Mouse (Mus musculus): ENCODE measurements around the gene Prtg. TPM values are rescaled to one million over a fixed set of nuclear protein-coding genes. Genes with fewer than 3 reads are reported as not detected.

The Prtg gene
- polyA plus RNA-seq, 1 experiment from 2014 or later, result 2.3 TPM

DNA sequence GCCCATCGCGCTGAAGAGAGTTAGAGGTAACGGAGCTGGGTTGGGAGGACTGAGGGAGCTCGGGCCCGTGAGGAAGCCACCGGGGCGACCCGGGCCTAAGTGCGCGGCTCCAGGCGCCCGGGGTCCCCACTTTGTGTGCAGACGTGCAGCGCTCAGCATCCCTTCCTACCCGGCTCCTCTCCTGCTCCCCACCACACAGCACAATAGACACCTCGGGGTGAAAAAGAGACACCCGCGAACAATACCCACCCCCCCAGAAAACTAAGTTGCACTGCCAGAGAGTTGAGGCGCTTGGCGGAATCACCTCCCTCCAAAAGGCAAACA is 119.2 kb downstream of the Prtg start:
- Histone ChIP-seq H3K9me3 (no peaks in the 10 kb centered on the region), H3K4me3 (peak overlapping the region; percentile 90), H3K4me2 (replicated peaks) (peak overlapping the region; percentile 95), H3K27ac (replicated peaks) (peak overlapping the region; percentile 82), H3K4me1 (peaks cover 27% of the 10 kb centered on the region), H3K9ac (replicated peaks) (peak overlapping the region; percentile 91), H3K36me3 (0 out of 2 replicates have a peak, but pooled peaks cover 3% of the 10 kb centered on the region), H3K27me3 (peaks cover 17% of the 10 kb centered on the region)
- ATAC-seq (ENCODE audit: low FRiP score, low read depth), result peak; percentile 67
- 2% methylated on average over 20 of the region's 20 CpGs for WGBS

DNA sequence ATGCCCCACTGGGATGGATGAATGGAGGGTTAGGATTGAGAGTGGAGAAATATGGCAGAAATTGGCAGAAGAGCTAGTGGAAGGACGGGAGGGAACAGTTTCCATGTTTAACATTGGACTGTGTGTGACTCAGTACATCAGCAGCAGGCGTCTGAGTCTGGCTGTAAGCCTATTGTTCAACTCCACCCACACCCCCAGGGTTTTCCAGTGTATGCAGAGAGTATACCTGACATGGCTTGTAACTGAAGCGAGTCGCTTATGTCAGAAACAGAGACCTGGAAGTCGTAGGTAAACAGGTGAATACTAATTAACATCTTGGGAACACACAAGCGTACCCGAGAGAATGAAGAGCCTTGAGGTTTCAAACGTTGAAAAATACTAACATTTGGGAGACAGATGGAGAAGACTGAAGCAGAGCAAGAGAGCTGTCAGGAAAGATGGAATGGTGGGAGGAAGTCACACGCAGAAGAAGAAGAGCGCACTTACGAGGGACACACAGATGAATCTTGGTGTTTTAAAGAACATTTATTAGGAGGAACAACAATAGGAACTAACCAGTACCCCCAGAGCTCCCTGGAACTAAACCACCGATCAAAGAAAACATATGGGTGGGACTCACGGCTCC is 124.6 kb downstream of the Prtg start:
- H3K27me3 ChIP-seq, result no peaks in the 10 kb centered on the region; the same call in 1 of the 2 replicates
- H3K9me3 ChIP-seq, result 0 out of 2 replicates have a peak, but pooled peaks cover 3% of the 10 kb centered on the region
- peaks cover 13% of the 10 kb centered on the region; the same call in 1 of the 2 replicates for H3K36me3 ChIP-seq
- H3K4me1 ChIP-seq, result peaks cover 20% of the 10 kb centered on the region
- no peak overlapping the region for H3K4me3 ChIP-seq
- H3K4me2 ChIP-seq (replicated peaks), result no peak overlapping the region
- ATAC-seq (ENCODE audit: low FRiP score, low read depth), result no peak
- H3K9ac ChIP-seq (replicated peaks), result no peak overlapping the region
- WGBS, result 86% methylated on average over 13 of the region's 13 CpGs
- H3K27ac ChIP-seq (replicated peaks), result no peak overlapping the region

DNA sequence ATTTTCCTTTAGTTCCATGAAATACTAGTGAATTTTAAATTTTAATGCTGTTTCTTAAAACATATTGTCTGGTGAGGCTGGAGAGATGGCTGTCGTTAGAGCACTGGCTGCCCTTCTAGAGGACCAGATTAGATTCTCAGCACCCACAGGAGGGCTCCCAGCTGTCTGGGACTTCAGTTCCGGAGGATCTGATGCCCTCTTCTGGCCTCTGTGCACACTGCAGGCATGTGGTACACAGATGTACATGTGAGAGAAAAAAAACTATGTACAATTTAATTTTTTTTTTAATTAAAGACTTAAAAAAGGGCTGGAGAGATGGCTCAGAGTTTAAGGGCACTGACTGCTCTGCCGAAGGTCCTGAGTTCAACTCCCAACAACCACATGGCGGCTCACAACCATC is 128.6 kb downstream of the Prtg start:
- Histone ChIP-seq H3K9ac (replicated peaks) (no peak overlapping the region), H3K27me3 (no peaks in the 10 kb centered on the region), H3K36me3 (peaks cover 9% of the 10 kb centered on the region; the same call in 1 of the 2 replicates), H3K27ac (replicated peaks) (no peak overlapping the region), H3K4me1 (no peaks in the 10 kb centered on the region), H3K4me2 (replicated peaks) (no peak overlapping the region), H3K9me3 (0 out of 2 replicates have a peak, but pooled peaks cover 3% of the 10 kb centered on the region), H3K4me3 (no peak overlapping the region)
- no peak for ATAC-seq (ENCODE audit: low FRiP score, low read depth)
- WGBS, result 86% methylated on average over 4 of the region's 4 CpGs

DNA sequence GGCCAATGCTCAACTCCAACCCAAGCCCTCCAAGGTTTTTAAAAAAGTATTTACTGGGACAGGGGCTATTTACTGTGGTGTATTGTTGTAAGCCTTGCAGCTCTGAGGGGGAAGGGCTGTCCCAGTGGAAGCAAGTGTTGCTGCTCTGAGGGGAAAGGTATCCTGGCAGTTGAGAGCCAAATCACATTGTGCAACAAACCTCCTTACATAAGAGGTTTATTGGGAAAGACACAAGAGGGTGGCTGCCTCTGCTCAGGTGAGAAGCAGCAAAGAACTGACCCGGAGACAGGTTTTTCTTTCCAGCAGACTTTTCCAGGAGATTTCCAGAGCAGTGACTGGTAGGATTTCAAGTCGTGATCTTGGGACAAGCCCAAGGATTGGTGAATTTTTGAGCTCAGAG is 129.6 kb downstream of the Prtg start:
- no peak overlapping the region for H3K9ac ChIP-seq (replicated peaks)
- H3K27me3 ChIP-seq, result no peaks in the 10 kb centered on the region
- H3K27ac ChIP-seq (replicated peaks), result no peak overlapping the region
- ATAC-seq (ENCODE audit: low FRiP score, low read depth), result no peak
- no peak overlapping the region for H3K4me2 ChIP-seq (replicated peaks)
- H3K4me1 ChIP-seq, result no peaks in the 10 kb centered on the region
- H3K36me3 ChIP-seq, result peaks cover 9% of the 10 kb centered on the region; the same call in 1 of the 2 replicates
- 74% methylated on average over 2 of the region's 2 CpGs for WGBS
- no peak overlapping the region for H3K4me3 ChIP-seq
- 0 out of 2 replicates have a peak, but pooled peaks cover 3% of the 10 kb centered on the region for H3K9me3 ChIP-seq

DNA sequence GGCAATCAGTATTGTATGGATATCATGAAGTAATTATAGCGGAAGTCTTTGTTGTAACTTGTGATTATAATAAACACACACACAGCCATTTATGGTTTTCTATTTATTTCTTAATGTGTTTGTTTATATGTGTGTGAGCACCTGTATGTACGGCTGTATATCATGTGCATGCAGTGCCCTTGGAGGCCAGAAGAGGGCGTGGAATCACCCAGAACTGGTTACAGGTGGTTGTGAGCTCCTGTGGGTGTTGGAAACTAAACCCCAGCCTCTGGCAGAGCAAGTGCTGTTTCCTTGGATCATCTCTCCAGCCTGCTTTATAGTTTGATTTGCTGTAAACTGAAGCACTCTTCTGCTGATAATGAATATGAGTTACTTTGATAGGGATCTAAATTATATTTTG is 136.8 kb downstream of the Prtg start:
- H3K27me3 ChIP-seq, result no peaks in the 10 kb centered on the region
- H3K9ac ChIP-seq (replicated peaks), result no peak overlapping the region
- no peak for ATAC-seq (ENCODE audit: low FRiP score, low read depth)
- WGBS, result 66% methylated on average over 3 of the region's 3 CpGs
- H3K27ac ChIP-seq (replicated peaks), result no peak overlapping the region
- H3K4me3 ChIP-seq, result no peak overlapping the region
- no peak overlapping the region for H3K4me2 ChIP-seq (replicated peaks)
- no peaks in the 10 kb centered on the region for H3K9me3 ChIP-seq
- H3K4me1 ChIP-seq, result no peaks in the 10 kb centered on the region
- H3K36me3 ChIP-seq, result peaks cover 36% of the 10 kb centered on the region

DNA sequence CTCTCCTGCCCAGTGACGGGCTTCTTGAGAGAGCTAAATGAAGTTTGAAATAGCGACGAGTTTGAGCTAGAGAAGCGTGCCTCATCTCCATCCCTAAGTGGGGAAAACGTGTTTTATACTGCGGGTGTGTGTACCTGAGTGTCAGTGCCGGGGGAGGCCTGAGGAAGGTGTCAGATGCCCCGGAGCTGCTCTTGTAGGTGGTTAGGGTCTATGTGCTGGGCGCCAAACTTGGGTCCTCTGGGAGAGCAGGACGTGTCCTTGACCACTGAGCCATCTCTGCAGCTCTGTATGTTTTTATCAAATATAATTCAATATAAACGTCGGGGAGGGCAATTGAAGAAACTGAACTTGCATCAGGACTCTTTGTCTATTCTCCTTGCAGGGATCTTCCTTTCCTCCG is 137.6 kb downstream of the Prtg start:
- Histone ChIP-seq H3K27me3 (no peaks in the 10 kb centered on the region), H3K4me3 (no peak overlapping the region), H3K9ac (replicated peaks) (no peak overlapping the region), H3K9me3 (no peaks in the 10 kb centered on the region), H3K4me1 (no peaks in the 10 kb centered on the region), H3K4me2 (replicated peaks) (no peak overlapping the region), H3K27ac (replicated peaks) (no peak overlapping the region), H3K36me3 (peaks cover 36% of the 10 kb centered on the region)
- no peak for ATAC-seq (ENCODE audit: low FRiP score, low read depth)
- 95% methylated on average over 13 of the region's 13 CpGs for WGBS

DNA sequence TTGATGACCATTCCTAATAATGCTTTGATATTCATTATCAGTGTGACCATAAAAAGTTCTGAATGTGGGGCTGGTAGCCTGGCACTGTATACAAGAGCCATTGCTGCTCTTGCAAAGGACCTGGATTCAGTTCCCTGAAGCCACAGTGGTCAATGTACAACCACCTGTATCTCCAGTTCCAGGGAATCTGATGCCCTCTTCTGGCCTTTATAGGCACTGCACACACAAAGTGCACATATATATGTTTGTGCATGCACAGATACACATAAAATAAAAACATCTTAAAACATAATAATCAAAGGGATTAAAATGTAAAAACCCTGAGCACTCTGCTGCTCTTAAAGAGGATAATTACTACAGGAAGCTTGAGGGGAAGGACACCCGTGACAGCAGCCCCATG is 140.3 kb downstream of the Prtg start:
- H3K27ac ChIP-seq (replicated peaks), result no peak overlapping the region
- ATAC-seq (ENCODE audit: low FRiP score, low read depth), result no peak
- H3K4me1 ChIP-seq, result no peaks in the 10 kb centered on the region
- H3K27me3 ChIP-seq, result no peaks in the 10 kb centered on the region
- 98% methylated on average over 1 of the region's 1 CpGs for WGBS
- no peaks in the 10 kb centered on the region for H3K9me3 ChIP-seq
- H3K9ac ChIP-seq (replicated peaks), result no peak overlapping the region
- no peak overlapping the region for H3K4me2 ChIP-seq (replicated peaks)
- no peak overlapping the region for H3K4me3 ChIP-seq
- peaks cover 36% of the 10 kb centered on the region for H3K36me3 ChIP-seq

DNA sequence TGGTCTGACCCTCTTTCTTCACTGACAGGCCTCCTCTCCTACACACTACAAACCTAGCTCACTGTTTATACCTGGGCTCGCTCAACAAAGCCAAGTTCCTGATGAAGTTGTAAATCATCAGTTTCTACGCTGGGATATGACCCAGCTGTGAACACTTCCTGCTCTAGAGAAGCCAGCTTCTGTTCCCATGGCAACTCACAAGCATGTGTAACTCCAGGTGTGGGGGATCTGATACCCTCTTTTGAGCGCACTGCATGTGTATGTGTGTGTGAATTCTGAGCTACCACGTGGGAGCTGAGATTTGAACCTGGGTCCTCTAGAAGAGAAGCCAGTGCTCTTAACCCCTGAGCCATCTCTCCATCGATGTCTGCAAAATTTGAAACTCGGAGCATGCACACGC is 142.9 kb downstream of the Prtg start:
- Histone ChIP-seq H3K9me3 (no peaks in the 10 kb centered on the region), H3K36me3 (peaks cover 27% of the 10 kb centered on the region), H3K27me3 (no peaks in the 10 kb centered on the region), H3K4me2 (replicated peaks) (no peak overlapping the region), H3K4me3 (no peak overlapping the region), H3K9ac (replicated peaks) (no peak overlapping the region), H3K27ac (replicated peaks) (no peak overlapping the region), H3K4me1 (no peaks in the 10 kb centered on the region)
- WGBS, result 82% methylated on average over 7 of the region's 7 CpGs
- no peak for ATAC-seq (ENCODE audit: low FRiP score, low read depth)

DNA sequence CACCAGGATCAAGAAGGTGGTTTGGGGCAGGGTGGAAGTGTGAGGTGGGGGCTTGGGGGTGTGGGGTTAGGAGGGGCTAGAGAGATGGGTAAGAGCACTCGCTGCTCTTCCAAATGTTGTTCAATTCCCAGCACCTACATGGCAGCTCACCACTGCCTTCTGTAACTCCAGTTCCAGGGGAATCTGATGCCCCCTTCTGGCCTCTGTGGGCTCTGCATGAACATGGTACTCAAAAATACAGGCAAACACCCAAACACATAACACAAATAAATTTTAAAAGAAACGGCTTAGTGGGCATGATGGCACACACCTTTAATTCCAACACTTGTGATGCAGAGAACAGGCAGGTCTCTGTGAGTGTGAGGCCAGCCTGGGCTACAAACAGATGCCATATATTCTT is 148.1 kb downstream of the Prtg start:
- 55% methylated on average over 2 of the region's 2 CpGs for WGBS
- H3K27ac ChIP-seq (replicated peaks), result no peak overlapping the region
- no peaks in the 10 kb centered on the region for H3K9me3 ChIP-seq
- no peak overlapping the region for H3K4me3 ChIP-seq
- H3K9ac ChIP-seq (replicated peaks), result no peak overlapping the region
- H3K27me3 ChIP-seq, result no peaks in the 10 kb centered on the region
- H3K4me2 ChIP-seq (replicated peaks), result no peak overlapping the region
- no peaks in the 10 kb centered on the region for H3K36me3 ChIP-seq
- no peak for ATAC-seq (ENCODE audit: low FRiP score, low read depth)
- H3K4me1 ChIP-seq, result peaks cover 10% of the 10 kb centered on the region

DNA sequence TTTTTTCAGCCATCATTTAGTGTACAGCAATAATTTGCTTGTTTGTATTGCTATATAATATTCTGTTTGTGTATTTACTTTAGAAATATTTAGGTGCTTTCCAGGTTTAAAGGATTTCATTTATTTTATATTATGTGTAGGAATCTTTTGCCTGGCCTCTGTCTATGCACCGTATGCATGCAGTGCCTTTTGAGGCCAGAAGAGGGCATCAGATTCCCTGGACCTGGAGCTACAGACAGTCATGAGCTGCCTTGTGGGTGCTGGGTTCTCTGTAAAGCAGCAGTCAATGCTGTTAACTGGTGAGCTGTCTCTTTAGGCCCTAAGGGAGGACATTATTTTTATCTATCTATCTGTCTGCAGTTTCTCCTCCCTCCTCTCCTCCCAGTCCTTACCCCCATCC is 148.9 kb downstream of the Prtg start:
- Histone ChIP-seq H3K4me1 (peaks cover 10% of the 10 kb centered on the region), H3K27ac (replicated peaks) (no peak overlapping the region), H3K9me3 (no peaks in the 10 kb centered on the region), H3K36me3 (no peaks in the 10 kb centered on the region), H3K4me3 (no peak overlapping the region), H3K4me2 (replicated peaks) (no peak overlapping the region), H3K9ac (replicated peaks) (no peak overlapping the region), H3K27me3 (no peaks in the 10 kb centered on the region)
- 22% methylated on average over 1 of the region's 1 CpGs for WGBS
- ATAC-seq (ENCODE audit: low FRiP score, low read depth), result no peak

DNA sequence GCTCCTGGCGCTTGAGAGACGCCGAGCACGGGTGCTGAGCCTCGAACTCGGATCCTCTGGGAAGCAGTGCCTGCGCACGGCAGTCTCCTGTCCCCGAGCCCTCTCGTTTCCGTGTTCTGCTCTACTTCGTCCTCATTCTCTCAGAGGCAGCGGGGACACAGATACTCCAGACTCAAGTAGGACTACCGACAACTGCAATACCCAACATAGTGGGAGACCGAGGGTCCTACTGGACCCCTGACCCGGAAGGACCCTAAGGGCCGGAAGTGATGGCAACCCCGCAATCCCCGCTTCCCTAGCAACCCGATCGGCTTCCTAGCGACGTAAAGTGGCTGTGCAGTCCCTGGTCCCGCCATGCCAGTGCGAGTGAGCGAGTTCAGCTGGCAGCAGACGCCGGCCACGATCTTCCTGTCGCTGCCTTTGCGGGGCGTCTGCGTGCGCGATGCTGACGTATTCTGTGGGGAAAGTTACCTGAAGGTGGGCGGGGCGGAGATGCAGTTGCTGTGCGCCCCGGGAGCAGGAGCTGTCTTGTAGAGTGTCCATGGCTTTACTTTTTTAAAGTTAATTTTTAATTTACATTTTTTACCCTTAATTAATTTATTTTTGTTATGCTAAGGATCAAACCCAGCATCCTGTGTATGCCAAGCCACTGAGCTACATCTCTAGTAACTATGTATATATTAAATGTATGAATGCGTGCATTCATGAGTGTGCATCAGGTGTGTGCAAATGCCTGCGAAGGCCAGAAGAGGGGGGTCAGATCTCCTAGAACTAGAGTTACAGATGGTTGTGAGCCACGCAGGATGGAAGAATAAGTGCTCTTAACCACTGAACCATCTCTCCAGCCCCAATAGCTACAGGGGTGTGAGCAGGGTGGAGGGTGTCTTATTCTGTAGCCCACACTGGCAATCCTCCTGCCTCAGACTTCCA is 152.1 kb downstream of the Prtg start, which contains the start of the genes Dyx1c1 and Gm44503:
Gene Dyx1c1, plus strand, starts transcription at position 265 of the 930 bp plus-strand sequence.
Gene Gm44503, plus strand, starts transcription at position 332 of the 930 bp plus-strand sequence.
- Histone ChIP-seq H3K4me2 (replicated peaks) (peak within 1 kb of the TSS; percentile 73), H3K27ac (replicated peaks) (peak within 1 kb of the TSS; percentile 52; the same call in 1 of the 2 replicates), H3K9ac (replicated peaks) (peak within 1 kb of the TSS; percentile 61), H3K27me3 (no peaks in the 10 kb centered on the region), H3K4me3 (peak within 1 kb of the TSS; percentile 70), H3K9me3 (no peaks in the 10 kb centered on the region), H3K36me3 (no peaks in the 10 kb centered on the region), H3K4me1 (peaks cover 10% of the 10 kb centered on the region)
- ATAC-seq (ENCODE audit: low FRiP score, low read depth), result peak; percentile 95
- WGBS, result 2% methylated on average over 43 of the region's 43 CpGs

DNA sequence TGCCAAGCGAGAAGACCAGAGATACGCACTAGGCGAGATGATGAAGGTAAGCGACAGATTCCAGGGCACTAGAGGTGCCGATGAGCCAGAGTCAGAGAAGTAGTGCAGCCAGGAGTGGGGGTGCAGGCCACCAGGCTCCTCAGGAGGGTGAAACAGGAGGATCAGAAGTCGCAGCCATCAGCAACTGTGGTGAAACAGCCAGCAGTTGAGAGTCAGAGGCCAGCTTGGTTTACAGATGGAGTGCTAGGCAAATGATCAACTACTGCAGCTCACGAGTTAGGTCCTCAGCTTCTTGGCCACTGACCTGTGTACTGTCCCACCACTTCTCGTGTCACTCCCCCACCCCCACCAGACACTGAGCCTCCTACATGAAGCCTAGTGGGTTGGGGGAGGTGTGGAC is 154.7 kb downstream of the Prtg start:
- ATAC-seq (ENCODE audit: low FRiP score, low read depth), result no peak
- no peaks in the 10 kb centered on the region for H3K27me3 ChIP-seq
- H3K9ac ChIP-seq (replicated peaks), result no peak overlapping the region
- H3K4me1 ChIP-seq, result peaks cover 10% of the 10 kb centered on the region
- H3K27ac ChIP-seq (replicated peaks), result no peak overlapping the region
- no peak overlapping the region for H3K4me3 ChIP-seq
- WGBS, result 77% methylated on average over 8 of the region's 8 CpGs
- H3K9me3 ChIP-seq, result no peaks in the 10 kb centered on the region
- no peaks in the 10 kb centered on the region for H3K36me3 ChIP-seq
- H3K4me2 ChIP-seq (replicated peaks), result no peak overlapping the region
